Mouse (Mus musculus) T-helper 2 cell (primary cell): ENCODE data around the gene Clec16a.

Experiments used
- in situ Hi-C: fragments of 300-600 bp; cut with MboI, MseI; formaldehyde crosslinking; loops from one replicate; pipeline ENCODE4 v1.15.1; 2025; ENCODE audit warnings: high pct_unique_total_duplicates

Clec16a gene

GRCm38 (mm10) chr16:10754521-10755296, 209.6 kb downstream of the Clec16a start:
- in situ Hi-C loops, result no loop called here

DNA sequence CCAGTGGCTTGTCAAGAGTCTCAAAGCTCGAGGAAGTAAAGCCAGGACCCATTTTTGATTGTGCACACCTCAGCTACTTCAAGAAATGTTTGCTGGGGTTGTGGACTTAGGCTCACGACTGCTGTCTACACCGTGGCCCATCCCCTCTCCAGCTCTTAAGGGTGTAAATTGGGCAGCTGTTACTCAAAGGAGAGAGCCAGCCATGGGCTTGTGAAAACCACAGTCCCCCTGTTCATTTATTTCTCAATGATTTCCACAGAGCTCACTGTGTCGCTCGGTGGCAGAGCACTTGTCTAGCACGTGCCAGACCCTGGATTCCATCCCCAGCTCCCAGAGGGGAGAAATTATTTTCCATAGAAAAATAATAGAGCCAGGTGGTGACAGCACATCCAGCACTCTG, 211.0 kb downstream of the Clec16a start:
- in situ Hi-C loops, result no loop called here

DNA sequence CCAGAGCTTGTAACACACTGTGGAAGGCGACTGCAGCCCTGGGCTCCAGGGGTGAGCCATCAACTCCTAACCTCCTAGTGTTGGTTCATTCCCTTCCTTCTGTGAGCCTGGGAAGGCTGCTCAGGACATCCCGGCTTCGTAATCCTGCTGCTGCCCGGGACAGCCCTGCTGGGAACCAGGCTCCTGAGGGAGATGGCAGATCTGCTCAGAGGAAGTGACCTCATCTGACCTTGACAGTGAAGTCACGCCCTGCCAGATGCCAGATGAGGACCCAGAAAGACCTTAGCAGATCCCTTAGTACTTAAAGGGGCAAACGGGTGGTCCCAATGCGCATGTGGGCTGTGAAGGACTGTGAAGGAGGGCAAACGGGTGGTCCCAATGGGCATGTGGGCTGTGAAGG, 216.0 kb downstream of the Clec16a start:
- in situ Hi-C loops, result no loop called here

DNA sequence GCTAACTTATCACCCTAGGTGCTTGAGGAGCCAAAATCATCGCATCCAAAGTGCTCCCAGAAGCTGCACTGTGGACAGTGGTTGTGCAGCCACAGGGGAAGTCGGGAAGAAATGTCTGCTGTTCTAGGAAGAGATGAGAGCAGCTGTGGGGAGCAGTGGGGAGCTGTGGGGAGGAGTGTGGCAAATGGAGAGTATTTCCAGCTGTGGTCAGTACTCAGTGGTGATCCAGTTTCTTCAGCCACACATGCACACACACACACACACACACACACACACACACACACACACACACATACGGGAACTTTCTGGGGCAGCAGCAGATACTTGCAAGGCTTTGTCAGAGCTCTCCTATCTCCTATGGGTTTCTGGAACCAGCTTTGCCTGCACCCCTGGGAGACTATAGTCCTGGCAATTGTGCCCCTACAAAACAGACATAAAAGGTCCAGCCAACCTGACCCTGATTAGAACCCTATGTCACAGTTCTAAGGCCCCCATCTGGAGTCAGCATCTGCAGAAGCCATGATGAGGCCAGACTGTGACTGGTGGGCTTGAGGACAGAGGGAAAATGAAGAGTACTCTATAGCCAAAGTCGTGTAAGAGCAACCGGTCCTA, 217.5 kb downstream of the Clec16a start:
- in situ Hi-C loops, result no loop called here

DNA sequence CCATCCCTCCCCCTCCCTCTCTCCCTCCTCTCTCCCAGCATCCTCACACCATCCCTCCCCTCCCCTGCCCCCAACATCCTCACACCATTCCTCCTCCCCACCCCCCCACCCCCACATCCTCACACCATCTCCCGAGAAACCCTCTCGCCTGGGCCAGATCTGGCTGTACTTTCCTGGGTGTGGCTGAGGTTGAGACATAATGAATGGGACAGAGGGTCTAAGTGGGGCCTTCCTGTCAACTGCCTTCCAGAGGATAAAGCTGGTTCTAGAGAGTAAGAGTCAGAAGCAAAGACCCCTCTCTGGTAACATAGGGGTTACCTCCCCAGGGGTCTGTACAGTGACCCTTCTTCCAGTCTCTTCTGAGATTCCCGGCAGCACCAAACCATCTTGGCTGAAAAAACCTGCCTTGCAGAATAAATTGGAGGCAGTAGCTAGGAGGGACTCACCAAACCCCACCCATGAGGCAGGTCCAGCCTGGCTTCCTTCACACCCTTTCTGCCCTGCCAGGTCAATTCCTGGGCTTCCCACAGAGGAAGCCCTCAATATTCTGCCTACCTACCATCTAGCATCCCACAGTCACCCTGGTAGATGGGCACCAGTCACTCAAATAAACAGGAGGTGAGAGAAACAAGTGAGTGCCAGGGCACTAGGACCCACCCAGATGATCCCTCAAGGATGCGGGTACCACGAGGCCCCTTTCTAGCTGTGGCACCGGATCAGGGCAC, 218.6 kb downstream of the Clec16a start:
- in situ Hi-C loops, result no loop called here

DNA sequence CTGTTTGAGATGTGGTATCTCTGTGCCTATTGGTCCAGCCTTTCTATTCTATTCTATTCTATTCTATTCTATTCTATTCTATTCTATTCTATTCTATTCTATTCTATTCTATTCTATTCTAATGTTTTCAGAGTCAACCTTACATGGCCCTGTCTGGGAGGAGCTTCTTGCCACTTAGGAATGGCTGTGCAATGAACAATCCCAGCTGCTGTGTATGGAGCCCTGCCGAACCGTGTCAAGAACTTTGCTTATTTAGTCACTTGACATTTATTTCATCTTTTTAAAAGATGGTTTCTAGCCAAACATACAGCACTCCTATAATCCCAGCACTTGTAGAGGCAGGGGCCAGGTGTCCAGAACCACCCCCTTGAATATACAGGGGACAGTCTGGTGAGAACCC, 219.2 kb downstream of the Clec16a start:
- in situ Hi-C loops, result no loop called here

DNA sequence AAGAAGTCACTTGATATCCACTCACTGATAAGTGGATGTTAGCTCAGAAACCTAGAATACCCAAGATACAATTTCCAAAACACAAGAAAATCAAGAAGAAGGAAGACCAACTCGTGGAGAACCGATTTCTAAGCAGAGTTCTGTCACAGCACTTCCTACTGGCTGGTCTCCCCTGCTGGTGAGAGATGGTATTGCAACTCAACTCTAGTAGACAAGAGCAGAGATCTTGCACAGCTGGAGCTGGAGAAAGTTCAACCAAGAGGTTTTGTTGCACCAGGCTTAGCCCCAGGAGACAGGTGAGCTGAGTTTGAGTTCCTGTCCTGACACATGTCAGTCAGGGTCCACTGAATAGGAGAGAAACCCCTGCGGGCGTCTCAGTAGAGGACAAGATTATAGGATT, 222.0 kb downstream of the Clec16a start:
- in situ Hi-C loops, result no loop called here

GRCm38 (mm10) chr16:10768821-10769220, 223.7 kb downstream of the Clec16a start:
- in situ Hi-C loops, result no loop called here

DNA sequence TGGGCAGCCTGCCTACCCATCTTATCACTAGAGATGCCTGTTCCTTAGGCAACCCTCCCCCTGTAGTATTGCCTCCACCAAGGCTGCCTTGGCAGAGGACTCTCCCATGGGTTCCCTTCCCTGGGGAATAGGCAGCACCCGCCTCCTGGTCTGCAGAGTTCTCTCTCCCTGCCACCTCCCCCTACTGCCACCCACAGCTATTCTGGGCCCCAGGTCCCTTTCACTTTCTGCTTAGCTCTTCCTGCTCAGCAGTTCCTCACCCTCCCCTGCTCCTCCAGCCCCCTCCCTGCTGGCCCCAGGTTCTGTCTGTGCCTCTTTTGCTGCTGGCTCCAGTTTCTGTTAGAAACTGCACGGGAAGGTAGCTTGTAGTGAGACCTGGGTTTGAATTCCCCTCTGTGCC, 224.5 kb downstream of the Clec16a start:
- in situ Hi-C loops, result loop anchor here (5.0 to 10.0 kb wide), 2 partner anchors 102 to 195 kb away; no protein-coding TSS in a partner anchor

- in situ Hi-C loops, result loop anchor here (5.0 to 10.0 kb wide), 2 partner anchors 103 to 196 kb away; no protein-coding TSS in a partner anchor
These were observed 225.6 kb downstream of the Clec16a start for GRCm38 (mm10) chr16:10770531-10771325.

GRCm38 (mm10) chr16:10771769-10772510, 226.8 kb downstream of the Clec16a start:
- in situ Hi-C loops, result loop anchor here (5.0 to 10.0 kb wide), 2 partner anchors 105 to 197 kb away; no protein-coding TSS in a partner anchor

GRCm38 (mm10) chr16:10773543-10773942, 228.4 kb downstream of the Clec16a start:
- in situ Hi-C loops, result loop anchor here (5.0 to 10.0 kb wide), 2 partner anchors 106 to 199 kb away; no protein-coding TSS in a partner anchor

DNA sequence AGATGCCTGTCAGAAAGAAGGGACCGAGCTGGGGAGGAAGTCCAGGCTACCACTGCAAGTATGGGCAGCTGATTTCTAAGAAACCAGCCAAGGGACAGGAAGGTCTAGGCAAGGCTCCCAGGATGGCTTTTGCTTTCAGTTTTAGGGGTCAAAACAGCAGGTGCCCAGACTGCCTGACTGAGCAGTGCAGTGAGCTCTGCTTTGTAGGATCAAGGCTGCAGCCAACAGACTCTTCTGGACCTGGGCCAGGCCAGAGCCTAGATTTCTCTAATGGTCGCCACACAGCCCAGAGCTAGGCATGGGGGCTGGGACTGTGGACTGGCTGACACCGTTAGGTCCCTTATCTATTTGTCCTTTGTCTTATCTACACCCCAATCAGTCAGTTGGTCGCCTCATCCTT, 229.6 kb downstream of the Clec16a start:
- in situ Hi-C loops, result loop anchor here (5.0 to 10.0 kb wide), 2 partner anchors 107 to 200 kb away; no protein-coding TSS in a partner anchor

DNA sequence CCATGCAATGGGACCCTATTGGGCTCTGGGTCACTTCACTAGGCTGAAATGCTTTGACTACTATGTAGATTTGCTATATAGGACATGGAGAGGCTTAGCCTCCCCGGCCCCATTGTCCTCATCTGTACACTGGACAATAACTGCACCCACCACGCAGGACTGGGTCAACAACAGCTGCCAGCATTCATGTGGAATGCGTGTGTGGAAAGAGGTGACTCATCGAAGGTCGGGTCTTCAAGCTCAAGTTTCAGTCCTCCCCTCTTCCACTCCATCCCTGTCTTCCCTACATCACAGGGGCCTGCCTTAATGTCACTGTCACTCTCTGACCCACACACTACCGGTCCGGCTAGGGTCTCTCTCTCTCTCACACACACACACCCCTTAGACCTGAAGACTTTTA, 231.2 kb downstream of the Clec16a start:
- in situ Hi-C loops, result loop anchor here (10.0 kb wide), 1 partner anchor 202 kb away; no protein-coding TSS in a partner anchor

DNA sequence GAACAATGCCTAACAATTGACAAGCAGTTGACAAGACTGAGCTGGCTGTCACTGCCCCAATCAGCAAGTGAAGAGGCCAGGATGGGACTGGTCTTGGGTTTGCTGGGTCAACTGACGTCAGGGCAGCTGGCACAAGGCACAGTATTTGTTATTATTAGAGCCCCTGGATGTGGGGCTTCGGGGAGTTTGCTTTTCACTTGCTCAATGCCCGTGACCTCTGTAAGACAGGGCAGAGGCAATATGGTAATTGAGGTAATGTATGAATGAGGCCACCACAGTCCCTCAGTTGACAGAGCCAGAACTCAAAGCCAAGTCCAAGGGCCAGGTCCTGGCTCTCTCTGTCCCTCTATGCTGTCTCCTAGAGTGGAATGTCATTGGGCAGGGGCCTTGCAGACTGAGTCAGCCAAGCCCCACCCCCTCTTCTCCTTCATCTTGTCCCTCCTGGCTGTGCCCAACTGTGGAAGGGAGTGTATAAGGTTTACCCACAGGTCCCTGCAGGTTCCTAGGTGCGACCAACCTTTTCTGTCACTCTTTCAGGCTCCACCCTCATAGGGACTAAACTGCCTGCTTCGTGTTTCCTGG, 232.5 kb downstream of the Clec16a start:
- in situ Hi-C loops, result loop anchor here (10.0 kb wide), 1 partner anchor 203 kb away; no protein-coding TSS in a partner anchor

- in situ Hi-C loops, result loop anchor here (5.0 to 10.0 kb wide), 2 partner anchors 38 to 366 kb away; partner anchors contain the start of gene Nubp1
These were observed 235.5 kb downstream of the Clec16a start for GRCm38 (mm10) chr16:10780631-10781120.

DNA sequence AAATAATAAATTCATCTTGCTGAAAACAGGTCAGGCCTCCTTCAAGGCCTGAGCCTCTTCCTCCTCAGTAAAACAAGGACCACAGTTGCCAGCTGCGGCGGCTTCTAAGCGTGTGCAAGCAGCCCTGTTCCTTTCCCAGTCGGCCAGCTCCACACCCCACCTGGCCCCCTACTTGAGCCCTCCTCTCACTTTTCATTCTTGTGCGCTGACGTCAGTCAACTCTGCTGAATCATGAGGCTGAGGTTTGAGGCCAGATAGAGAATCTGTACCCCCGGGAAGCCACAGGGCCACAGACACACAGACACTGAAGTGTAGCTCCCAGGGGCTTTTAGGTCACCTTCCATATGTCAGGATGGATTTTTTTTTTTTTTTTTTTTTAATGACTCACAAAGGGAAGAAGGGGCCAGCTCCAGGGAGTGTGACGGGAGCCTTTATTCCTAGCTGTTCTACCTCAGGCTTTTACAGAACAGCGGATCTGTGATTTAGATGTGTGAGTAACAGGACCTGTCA, 236.8 kb downstream of the Clec16a start:
- in situ Hi-C loops, result loop anchor here (5.0 to 10.0 kb wide), 2 partner anchors 40 to 367 kb away; partner anchors contain the start of gene Nubp1

GRCm38 (mm10) chr16:10782377-10783151, 237.4 kb downstream of the Clec16a start:
- in situ Hi-C loops, result loop anchor here (5.0 to 10.0 kb wide), 2 partner anchors 40 to 368 kb away; partner anchors contain the start of gene Nubp1

- in situ Hi-C loops, result loop anchor here (5.0 to 10.0 kb wide), 2 partner anchors 41 to 368 kb away; partner anchors contain the start of gene Nubp1
These were observed 238.0 kb downstream of the Clec16a start for GRCm38 (mm10) chr16:10783152-10783434.
